ENCODE assay signal across 23 mouse cellular contexts in genomic region chr14:54377166-54377565, GRCm38 (mm10).
"Had no signal": no experiment of that assay in that cellular context is flagged by ENCODE, and none has a peak within 500 bp of the region (broad histone marks: within the 10 kb centered on the region; RNA-seq: fewer than 3 reads in every experiment).

No protein-coding gene starts in this region.

- H3K4me3 ChIP-seq: heart, embryonic 10.5 days; heart, embryonic 13.5 days; heart, embryonic 15.5 days; hindbrain, embryonic 13.5 days; hindbrain, embryonic 15.5 days; kidney, embryonic 15.5 days; limb, embryonic 13.5 days; limb, embryonic 15.5 days; liver, embryonic 12.5 days had no signal

- ATAC-seq: hindbrain, postnatal 0 days; intestine, embryonic 16.5 days; liver, embryonic 12.5 days had no signal

- H3K36me3 ChIP-seq: heart, embryonic 15.5 days; hindbrain, embryonic 13.5 days; hindbrain, embryonic 15.5 days; limb, embryonic 13.5 days; limb, embryonic 15.5 days had no signal

- H3K9me3 ChIP-seq: heart, embryonic 10.5 days; heart, embryonic 13.5 days; heart, embryonic 15.5 days; hindbrain, embryonic 13.5 days; hindbrain, embryonic 15.5 days; kidney, embryonic 15.5 days; limb, embryonic 13.5 days; limb, embryonic 15.5 days; liver, embryonic 12.5 days had no signal

- H3K4me2 ChIP-seq: heart, embryonic 13.5 days; heart, embryonic 15.5 days; hindbrain, embryonic 13.5 days; hindbrain, embryonic 15.5 days; kidney, embryonic 15.5 days; limb, embryonic 13.5 days; limb, embryonic 15.5 days; liver, embryonic 12.5 days had no signal

- DNase-seq: gastrocnemius, postnatal 14 days; gastrocnemius, postnatal 36 days; heart, adult 18-20 months; heart, postnatal 14 days; heart, postnatal 36 days; kidney, adult 18-20 months; kidney, adult 9 months; kidney, postnatal 14 days; layer of hippocampus, adult 9-11 months; layer of hippocampus, postnatal 36 days; left cerebral cortex, postnatal 4 days had no signal

- H3K27me3 ChIP-seq: heart, embryonic 13.5 days; heart, embryonic 15.5 days; hindbrain, embryonic 13.5 days; hindbrain, embryonic 15.5 days; kidney, embryonic 15.5 days; limb, embryonic 13.5 days; limb, embryonic 15.5 days; liver, embryonic 12.5 days had no signal

- H3K27ac ChIP-seq: heart, embryonic 10.5 days; heart, embryonic 13.5 days; heart, embryonic 15.5 days; hindbrain, embryonic 13.5 days; hindbrain, embryonic 15.5 days; hindbrain, postnatal 0 days; kidney, embryonic 15.5 days; limb, embryonic 13.5 days; limb, embryonic 15.5 days; liver, embryonic 12.5 days; liver, embryonic 14.5 days had no signal

- H3K4me1 ChIP-seq: heart, embryonic 10.5 days; heart, embryonic 13.5 days; heart, embryonic 15.5 days; hindbrain, embryonic 13.5 days; hindbrain, embryonic 15.5 days; limb, embryonic 13.5 days; limb, embryonic 15.5 days had no signal

- H3K9ac ChIP-seq: heart, embryonic 13.5 days; heart, embryonic 15.5 days; hindbrain, embryonic 13.5 days; hindbrain, embryonic 15.5 days; kidney, embryonic 15.5 days; limb, embryonic 13.5 days; limb, embryonic 15.5 days; liver, embryonic 12.5 days; liver, embryonic 14.5 days had no signal
